Mouse (Mus musculus): ENCODE measurements around the gene Gm45618. TPM values are rescaled to one million over a fixed set of nuclear protein-coding genes. Genes with fewer than 3 reads are reported as not detected.

The Gm45618 gene
- polyA plus RNA-seq (2012; fragmentation: generic; extraction: Trizol) = not detected

DNA sequence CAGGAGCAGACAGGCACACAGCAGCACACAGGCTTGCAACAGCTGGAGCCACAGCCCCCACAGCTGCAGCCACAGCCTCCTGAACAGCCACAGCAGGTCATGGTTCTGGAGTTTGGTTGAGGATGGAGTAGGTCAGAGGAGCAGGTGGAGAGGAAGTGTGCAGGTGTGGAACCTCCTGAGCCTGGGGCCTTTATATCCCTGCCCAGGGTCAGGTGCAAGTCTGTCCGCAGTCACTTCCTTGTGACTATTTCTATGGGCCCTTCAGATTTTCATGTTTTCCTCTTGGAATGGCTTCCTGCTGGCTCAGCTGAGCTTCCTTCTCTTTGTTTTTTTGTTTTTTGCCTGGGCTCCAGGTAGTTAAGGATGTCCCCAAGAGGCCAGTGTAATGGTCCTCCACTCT, at the start of gene Gm45618:
TSS of gene Gm45618 (minus strand) at position 101 of the 400 bp plus-strand sequence.

DNA sequence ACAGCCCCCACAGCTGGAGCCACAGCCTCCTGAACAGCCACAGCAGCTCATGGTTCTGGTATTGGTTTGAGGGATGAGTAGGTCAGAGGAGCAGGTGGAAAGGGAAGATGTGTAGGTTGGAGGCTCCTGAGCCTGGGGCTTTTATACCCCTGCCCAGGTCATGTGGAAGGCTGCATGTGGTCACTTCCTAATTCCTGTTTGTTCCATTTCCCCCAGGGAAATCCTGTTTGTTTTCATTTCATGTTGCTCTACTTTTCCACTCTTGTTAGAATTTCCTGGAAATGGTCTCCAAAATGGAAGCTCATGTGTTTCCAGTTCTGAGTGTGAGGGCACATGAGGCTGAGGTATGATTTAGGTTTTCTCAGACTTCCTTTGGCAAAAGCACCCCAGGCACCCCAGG, 45.1 kb upstream of the Gm45618 start, which contains the start of gene Gm4553:
TSS of gene Gm4553 (minus strand) at position 101 of the 400 bp plus-strand sequence.

DNA sequence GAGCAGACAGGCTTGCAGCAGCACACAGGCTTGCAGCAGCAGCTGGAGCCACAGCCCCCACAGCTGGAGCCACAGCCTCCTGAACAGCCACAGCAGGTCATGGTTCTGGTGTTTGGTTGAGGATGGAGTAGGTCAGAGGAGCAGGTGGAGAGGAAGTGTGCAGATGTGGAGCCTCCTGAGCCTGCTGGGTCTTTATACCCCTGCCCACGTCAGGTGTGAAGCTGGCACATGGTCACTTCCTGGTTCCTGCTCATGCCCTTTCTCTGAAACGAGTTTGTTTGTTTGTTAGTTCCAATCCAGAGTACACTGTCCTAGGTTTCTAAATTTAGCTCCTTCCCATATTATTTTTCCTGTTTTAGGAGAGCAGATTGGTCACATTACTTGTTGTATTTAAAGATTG, 36.5 kb upstream of the Gm45618 start, which contains the start of gene Gm29735:
TSS of gene Gm29735 (minus strand) at position 101 of the 400 bp plus-strand sequence.

DNA sequence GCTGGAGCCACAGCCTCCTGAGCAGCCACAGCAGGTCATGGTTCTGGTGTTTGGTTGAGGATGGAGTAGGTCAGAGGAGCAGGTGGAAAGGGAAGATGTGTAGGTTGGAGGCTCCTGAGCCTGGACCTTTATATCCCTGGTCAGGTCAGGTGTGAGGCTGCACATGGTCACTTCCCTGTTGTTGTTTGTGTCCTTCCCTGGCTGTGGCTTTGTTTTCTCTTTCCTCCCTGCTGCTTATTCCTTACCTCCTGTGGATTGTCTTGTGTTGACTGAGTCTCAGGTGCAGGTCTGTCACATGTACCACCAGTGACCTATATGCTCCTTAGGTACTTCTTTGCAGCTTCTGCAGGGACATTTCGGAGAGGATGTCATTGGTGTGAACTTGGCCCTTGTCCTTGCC, 24.0 kb upstream of the Gm45618 start, which contains the start of gene Gm45337:
TSS of gene Gm45337 (minus strand) at position 101 of the 400 bp plus-strand sequence.

DNA sequence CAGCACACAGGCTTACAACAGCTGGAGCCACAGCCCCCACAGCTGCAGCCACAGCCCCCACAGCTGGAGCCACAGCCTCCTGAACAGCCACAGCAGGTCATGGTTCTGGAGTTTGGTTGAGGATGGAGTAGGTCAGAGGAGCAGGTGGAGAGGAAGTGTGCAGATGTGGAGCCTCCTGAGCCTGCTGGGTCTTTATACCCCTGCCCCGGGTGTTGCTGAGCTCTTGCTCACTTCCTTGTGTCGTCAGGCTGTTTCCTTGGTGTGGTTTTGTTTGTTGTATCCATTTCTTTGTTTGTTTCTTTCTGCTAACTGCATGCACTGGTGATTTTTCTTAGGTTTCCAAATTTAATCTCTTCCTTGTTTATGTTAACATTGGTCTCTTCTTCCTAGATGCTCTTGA, 15.4 kb upstream of the Gm45618 start, which contains the start of gene Gm39115:
TSS of gene Gm39115 (minus strand) at position 101 of the 400 bp plus-strand sequence.

DNA sequence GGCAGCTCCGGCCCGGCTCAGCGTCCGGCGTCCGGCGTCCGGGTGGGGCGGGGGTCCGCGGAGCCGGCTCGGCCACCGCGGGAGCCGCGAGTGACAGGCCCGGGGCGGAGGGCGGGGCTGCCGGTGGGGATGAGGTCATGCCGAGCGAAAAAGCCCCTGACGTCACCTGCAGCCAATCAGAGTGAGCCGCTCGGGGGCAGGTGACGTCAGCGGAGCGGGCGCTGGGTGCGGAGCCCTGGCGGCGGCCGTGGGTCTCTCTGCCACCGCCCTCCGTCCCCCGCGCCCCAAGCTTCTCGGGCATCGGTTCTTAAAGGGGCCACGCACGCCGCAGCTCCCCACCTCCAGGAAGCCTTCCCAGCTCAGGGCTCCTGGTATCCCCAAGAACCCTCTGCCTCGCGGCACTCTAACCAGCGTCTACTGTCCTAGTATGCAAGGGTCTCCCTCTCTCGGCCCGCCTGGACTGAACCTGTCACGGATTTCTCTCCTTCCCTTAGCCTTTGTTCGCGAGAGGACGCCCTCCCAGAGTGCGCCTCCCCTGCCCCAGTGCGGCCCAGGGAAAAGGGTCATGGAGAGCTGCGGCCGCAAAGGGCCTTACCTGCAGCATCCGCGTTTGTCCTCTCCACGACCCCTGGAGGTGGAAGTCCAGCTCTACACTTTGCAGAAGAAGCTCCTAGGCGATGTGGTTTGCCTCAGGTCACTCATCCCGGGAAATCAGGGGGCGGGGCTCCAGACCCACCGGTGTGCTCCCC, 25.2 kb downstream of the Gm45618 start, which contains the start of gene Dusp8:
TSS of gene Dusp8 (minus strand) at position 661 of the 749 bp plus-strand sequence.

Other genes with a start within 250 kb of the Gm45618 start
- 10 to 100 TPM in 1 of 2 experiments, 1 to 10 TPM in 1; 5.5 to 23.0 TPM for gene Tollip, start 202.2 kb downstream of the Gm45618 start, polyA plus RNA-seq (2012; fragmentation: generic; extraction: Trizol)
- gene Brsk2, start 171.0 kb downstream of the Gm45618 start, polyA plus RNA-seq (2012; fragmentation: generic; extraction: Trizol) = under 1 TPM; 0.02 to 0.21 TPM
- 10 to 100 TPM; 15.6 to 37.1 TPM for gene Mob2, start 59.7 kb downstream of the Gm45618 start, polyA plus RNA-seq (2012; fragmentation: generic; extraction: Trizol)
- gene Dusp8, start 24.9 kb downstream of the Gm45618 start, polyA plus RNA-seq (2012; fragmentation: generic; extraction: Trizol) = under 1 TPM; 0.79 to 0.83 TPM
- gene Gm39115, start 15.3 kb upstream of the Gm45618 start, polyA plus RNA-seq (2012; fragmentation: generic; extraction: Trizol) = not detected
- gene Gm45337, start 23.9 kb upstream of the Gm45618 start, polyA plus RNA-seq (2012; fragmentation: generic; extraction: Trizol) = not detected
- gene Gm29735, start 36.4 kb upstream of the Gm45618 start, polyA plus RNA-seq (2012; fragmentation: generic; extraction: Trizol) = not detected
- gene Gm4553, start 45.0 kb upstream of the Gm45618 start, polyA plus RNA-seq (2012; fragmentation: generic; extraction: Trizol) = not detected
- not detected for gene Krtap5-2, start 55.3 kb upstream of the Gm45618 start, polyA plus RNA-seq (2012; fragmentation: generic; extraction: Trizol)
- not detected for gene Gm10153, start 69.7 kb upstream of the Gm45618 start, polyA plus RNA-seq (2012; fragmentation: generic; extraction: Trizol)
- gene Krtap5-3, start 80.6 kb upstream of the Gm45618 start, polyA plus RNA-seq (2012; fragmentation: generic; extraction: Trizol) = not detected
- not detected for gene Gm7579, start 91.1 kb upstream of the Gm45618 start, polyA plus RNA-seq (2012; fragmentation: generic; extraction: Trizol)
- not detected for gene Krtap5-5, start 109.2 kb upstream of the Gm45618 start, polyA plus RNA-seq (2012; fragmentation: generic; extraction: Trizol)
- gene Gm40460, start 120.3 kb upstream of the Gm45618 start, polyA plus RNA-seq (2012; fragmentation: generic; extraction: Trizol) = not detected
- gene Gm2431, start 137.6 kb upstream of the Gm45618 start, polyA plus RNA-seq (2012; fragmentation: generic; extraction: Trizol) = not detected
- not detected for gene Gm4559, start 153.6 kb upstream of the Gm45618 start, polyA plus RNA-seq (2012; fragmentation: generic; extraction: Trizol)
- not detected for gene Krtap5-1, start 176.4 kb upstream of the Gm45618 start, polyA plus RNA-seq (2012; fragmentation: generic; extraction: Trizol)
- not detected for gene Krtap5-4, start 182.8 kb upstream of the Gm45618 start, polyA plus RNA-seq (2012; fragmentation: generic; extraction: Trizol)